Mouse (Mus musculus): ENCODE measurements around the gene Gna13.

GRCm38 (mm10) chr11:109419461-109419860 lies 56.8 kb downstream of the Gna13 start:
- TF ChIP-seq USF2 (conservative IDR thresholded peaks at IDR 0.05; ENCODE audit: low read depth, low read length) (no peak), TBP (conservative IDR thresholded peaks at IDR 0.05; ENCODE audit: low read depth, low read length) (no peak), POLR2A (IDR thresholded peaks at IDR 0.05; ENCODE audit: low read depth, low read length) (no peak), MAX (IDR thresholded peaks at IDR 0.05; ENCODE audit: low read length) (no peak), BHLHE40 (IDR thresholded peaks at IDR 0.05; ENCODE audit: low read depth, low read length) (no peak), CHD2 (IDR thresholded peaks at IDR 0.05; ENCODE audit: low read length) (no peak), TCF12 (IDR thresholded peaks at IDR 0.05; ENCODE audit: low read depth, low read length) (no peak), EP300 (IDR thresholded peaks at IDR 0.05; ENCODE audit: low read length) (no peak)

Measured in CH12.LX (cell line).